Mouse (Mus musculus) kidney, adult 2 months (tissue): ENCODE data around the gene Col5a3. TPM values are rescaled to one million over a fixed set of nuclear protein-coding genes. Genes with fewer than 3 reads are reported as not detected.

Source experiments
- DNase-seq: peaks from one replicate; pipeline ENCODE4 v3.0.0; 2021
- H3K27ac ChIP-seq: fragments of 200-500 bp; 2 replicates; pipeline ENCODE4 v1.5.1; 2012; ENCODE audit warnings: low read depth, low read length, control low read depth, inconsistent platforms; ENCODE audit not compliant: insufficient read depth
- H3K27me3 ChIP-seq: fragments of 200-500 bp; replicated peaks from 2 replicates; pipeline ENCODE4 v1.6.1; 2012; ENCODE audit warnings: mild to moderate bottlenecking, moderate library complexity, low read length, inconsistent platforms; ENCODE audit not compliant: control insufficient read depth, insufficient read depth
- H3K36me3 ChIP-seq: fragments of 200-500 bp; 2 replicates; pipeline ENCODE4 v1.6.1; 2012; ENCODE audit warnings: mild to moderate bottlenecking, moderate library complexity, low read length, inconsistent platforms; ENCODE audit not compliant: control insufficient read depth, insufficient read depth
- H3K4me1 ChIP-seq: fragments of 200-500 bp; 2 replicates; pipeline ENCODE4 v1.6.1; 2011; ENCODE audit warnings: low read length; ENCODE audit not compliant: control insufficient read depth, insufficient read depth
- H3K4me3 ChIP-seq: fragments of 200-500 bp; 2 replicates; pipeline ENCODE4 v1.5.1; 2011; ENCODE audit warnings: mild to moderate bottlenecking, low read depth, low read length, control low read depth; ENCODE audit not compliant: insufficient read depth
- CTCF ChIP-seq: fragments of 200-500 bp; conservative IDR thresholded peaks from 2 replicates; pipeline ENCODE4 v1.5.1; 2011; ENCODE audit warnings: low read depth, mild to moderate bottlenecking, control low read depth, low read length, moderate library complexity, mixed read lengths; ENCODE audit not compliant: insufficient read depth, insufficient read length
- POLR2A ChIP-seq: fragments of 200-500 bp; IDR thresholded peaks from one replicate; pipeline ENCODE4 v1.6.1; 2011; ENCODE audit warnings: low read depth, low read length, control low read depth
- WGBS: fragments of 180-500 bp; shearing (Covaris S2); methylation state at CpG from one replicate; pipeline ENCODE4 v1.1.7; 2018; 5-methylcytosine and 5-hydroxymethylcytosine counted together
- polyA plus RNA-seq: library from polyadenylated mRNA; depleted of rRNA; stranded (reverse); fragments of >200 nt; gene quantifications from 2 replicates; pipeline ENCODE4 v1.2.3, GENCODE M21; 2012; rRNA removed

The Col5a3 gene
- 2.1 and 3.0 TPM in 2 replicates for polyA plus RNA-seq

GRCm38 (mm10) chr9:20814521-20815272 lies at the start of gene Col5a3:
Gene Col5a3, minus strand, starts transcription at chr9:20815067.
- no peaks in the 10 kb centered on the region for H3K27me3 ChIP-seq
- TF ChIP-seq POLR2A (no peak), CTCF (no peak)
- H3K4me3 ChIP-seq = peak within 1 kb of the TSS; percentile 5; the same call in 1 of the 2 replicates
- no peaks in the 10 kb centered on the region for H3K36me3 ChIP-seq
- 6% methylated on average over 29 of the region's 29 CpGs for WGBS
- peak; percentile 57 for DNase-seq
- no peak within 1 kb of the TSS for H3K27ac ChIP-seq
- no peaks in the 10 kb centered on the region for H3K4me1 ChIP-seq

GRCm38 (mm10) chr9:20862225-20862624 lies 47.4 kb upstream of the Col5a3 start:
- Histone ChIP-seq H3K4me1 (no peaks in the 10 kb centered on the region), H3K27ac (no peak overlapping the region), H3K27me3 (no peaks in the 10 kb centered on the region), H3K4me3 (no peak overlapping the region), H3K36me3 (no peaks in the 10 kb centered on the region)
- DNase-seq = no peak
- WGBS = 36% methylated on average over 4 of the region's 4 CpGs
- TF ChIP-seq CTCF (no peak), POLR2A (no peak)

- Histone ChIP-seq H3K36me3 (no peaks in the 10 kb centered on the region), H3K27ac (no peak overlapping the region), H3K27me3 (no peaks in the 10 kb centered on the region), H3K4me3 (no peak overlapping the region), H3K4me1 (no peaks in the 10 kb centered on the region)
- DNase-seq = no peak
- WGBS = 7% methylated on average over 4 of the region's 4 CpGs
- TF ChIP-seq CTCF (peak; percentile 56), POLR2A (no peak)
Measured at GRCm38 (mm10) chr9:20861821-20862220, 47.0 kb upstream of the Col5a3 start.

GRCm38 (mm10) chr9:20859926-20860325 lies 45.1 kb upstream of the Col5a3 start:
- 51% methylated on average over 6 of the region's 6 CpGs for WGBS
- Histone ChIP-seq H3K4me3 (no peak overlapping the region), H3K36me3 (no peaks in the 10 kb centered on the region), H3K27me3 (no peaks in the 10 kb centered on the region), H3K4me1 (no peaks in the 10 kb centered on the region), H3K27ac (no peak overlapping the region)
- no peak for TF ChIP-seq CTCF
- TF ChIP-seq POLR2A = no peak
- DNase-seq = no peak

- TF ChIP-seq POLR2A = no peak
- 0 out of 2 replicates have a peak, but pooled peaks have one; percentile 14 for TF ChIP-seq CTCF
- peak; percentile 49 for DNase-seq
- H3K36me3 ChIP-seq = no peaks in the 10 kb centered on the region
- no peak overlapping the region for H3K27ac ChIP-seq
- WGBS = 5% methylated on average over 6 of the region's 6 CpGs
- H3K27me3 ChIP-seq = no peaks in the 10 kb centered on the region
- no peak overlapping the region for H3K4me3 ChIP-seq
- no peaks in the 10 kb centered on the region for H3K4me1 ChIP-seq
Measured at GRCm38 (mm10) chr9:20857131-20857530, 42.3 kb upstream of the Col5a3 start.

- no peak for DNase-seq
- no peaks in the 10 kb centered on the region for H3K36me3 ChIP-seq
- no peaks in the 10 kb centered on the region for H3K4me1 ChIP-seq
- TF ChIP-seq POLR2A = no peak
- no peak for TF ChIP-seq CTCF
- 86% methylated on average over 2 of the region's 2 CpGs for WGBS
- no peak overlapping the region for H3K4me3 ChIP-seq
- no peak overlapping the region for H3K27ac ChIP-seq
- no peaks in the 10 kb centered on the region for H3K27me3 ChIP-seq
Measured at GRCm38 (mm10) chr9:20850179-20850578, 35.3 kb upstream of the Col5a3 start.

GRCm38 (mm10) chr9:20842670-20843069 lies 27.8 kb upstream of the Col5a3 start:
- Histone ChIP-seq H3K27me3 (no peaks in the 10 kb centered on the region), H3K4me1 (no peaks in the 10 kb centered on the region), H3K4me3 (no peak overlapping the region), H3K27ac (no peak overlapping the region), H3K36me3 (no peaks in the 10 kb centered on the region)
- WGBS = 20% methylated on average over 2 of the region's 2 CpGs
- no peak for TF ChIP-seq POLR2A
- TF ChIP-seq CTCF = peak; percentile 48
- peak; percentile 18 for DNase-seq
